Mouse (Mus musculus) cerebellum, adult 11 months (tissue): ENCODE results near the gene Mettl17.
"Not testable (repeated sequence)": the region's sequence is repeated elsewhere in the genome, so short reads cannot be mapped to it uniquely, and the experiment has no call there.

Experiments used
- DNase-seq: peaks from one replicate; pipeline ENCODE4 v3.0.0; 2022

Gene Mettl17

GRCm38 (mm10) chr14:51899351-51899750 lies 14.7 kb downstream of the Mettl17 start:
- DNase-seq: no peak

- peak; percentile 73 for DNase-seq
These were observed 18.4 kb downstream of the Mettl17 start for GRCm38 (mm10) chr14:51902806-51903710.

- no peak for DNase-seq
These were observed 19.1 kb downstream of the Mettl17 start for GRCm38 (mm10) chr14:51903782-51904181.

GRCm38 (mm10) chr14:51904706-51905105 lies 20.1 kb downstream of the Mettl17 start:
- no peak for DNase-seq

DNA sequence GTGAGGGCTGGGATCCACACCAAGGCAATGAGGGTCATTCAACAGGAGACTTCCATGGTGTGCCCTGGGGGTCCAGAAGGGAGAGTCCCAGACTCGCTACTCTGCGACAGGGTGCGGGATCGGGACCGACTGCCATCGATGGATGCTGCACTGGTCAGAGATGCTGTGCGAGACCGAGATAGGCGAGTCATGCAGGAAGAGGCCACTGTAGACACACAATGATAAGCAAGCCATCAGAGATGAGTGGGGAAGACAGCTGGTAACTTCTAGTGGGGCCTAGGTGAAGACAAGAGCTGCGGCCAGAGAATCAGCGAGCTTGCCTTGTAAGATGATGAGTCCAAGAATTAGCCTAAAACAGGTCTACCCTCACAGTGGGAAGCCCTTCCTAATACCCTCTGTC lies 21.5 kb downstream of the Mettl17 start:
- DNase-seq: no peak

- DNase-seq: no peak
These were observed 26.7 kb downstream of the Mettl17 start for GRCm38 (mm10) chr14:51911301-51911700.

DNA sequence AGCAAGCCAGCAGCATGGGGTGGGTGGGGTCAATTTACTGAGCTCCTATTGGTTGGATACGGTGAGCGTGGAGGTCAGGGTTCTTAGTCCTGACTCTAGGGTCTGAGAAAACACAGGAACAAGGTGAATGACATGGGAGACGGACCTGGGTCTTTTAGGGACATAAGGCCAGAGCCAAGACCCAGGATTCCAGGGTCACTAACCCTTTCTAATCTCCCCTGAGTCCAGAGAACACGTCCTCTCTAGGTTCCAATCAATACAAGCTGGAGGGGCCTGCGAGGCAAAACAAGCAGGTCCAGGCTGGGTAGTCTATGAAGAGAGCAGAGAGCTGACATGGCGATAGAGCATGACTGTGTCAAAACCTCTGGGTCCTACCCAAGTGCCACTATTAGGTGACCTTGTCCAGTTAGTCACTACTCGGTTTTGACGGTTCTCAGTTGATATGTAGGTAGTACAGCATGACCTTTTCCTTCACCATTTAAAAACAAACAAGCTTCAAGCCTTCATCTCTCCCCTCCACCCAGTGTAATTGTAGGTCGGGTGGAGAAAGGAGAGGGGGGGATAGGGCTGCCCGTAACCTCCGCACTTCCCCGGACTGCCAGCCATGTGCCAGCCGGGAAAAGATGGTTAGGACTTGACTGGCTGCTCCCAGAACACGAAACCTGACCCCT lies 27.9 kb downstream of the Mettl17 start:
- no peak for DNase-seq

DNA sequence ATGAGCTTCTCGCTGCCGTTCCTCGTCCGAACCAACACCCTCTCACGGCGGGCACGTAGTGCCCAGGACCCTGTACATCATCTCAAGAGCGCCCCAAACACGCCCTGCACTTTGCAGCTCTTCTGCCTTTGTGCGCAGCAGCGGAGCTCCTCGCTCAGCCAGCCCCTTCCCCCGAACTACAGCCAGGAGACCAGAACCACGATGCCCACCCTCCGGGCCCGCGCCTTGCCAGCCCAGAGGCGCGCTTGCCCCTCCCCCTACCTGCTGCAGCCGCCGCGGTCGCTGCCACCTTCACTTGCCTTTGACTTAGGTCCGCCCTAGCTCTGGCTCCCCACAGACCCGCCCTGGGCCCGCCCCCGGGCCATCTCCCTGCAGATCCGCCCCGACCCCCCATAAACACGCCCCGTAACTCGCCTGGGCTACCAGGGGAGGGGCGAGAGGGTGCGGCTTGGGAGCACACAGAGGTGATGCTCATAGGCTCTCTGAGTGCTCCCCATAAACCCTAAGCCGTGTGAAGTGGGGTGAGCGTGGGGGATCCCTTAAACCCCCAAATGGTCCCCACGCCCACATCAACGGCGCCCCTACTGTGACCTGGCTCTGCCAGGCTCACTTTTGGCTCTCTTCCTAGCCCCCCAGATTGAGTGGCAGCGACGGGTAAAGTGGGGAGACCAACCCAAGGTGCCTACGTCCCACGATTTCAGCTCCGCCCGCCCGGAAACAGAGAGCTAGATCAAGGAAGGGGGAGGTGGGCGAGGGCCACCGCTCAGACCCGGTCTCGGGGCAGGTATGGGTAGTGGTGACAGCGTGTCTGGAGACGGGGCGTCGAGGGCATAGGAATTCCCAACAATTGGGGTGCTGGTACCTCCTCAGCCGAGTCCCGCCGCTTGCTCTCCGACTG lies 28.7 kb downstream of the Mettl17 start:
- DNase-seq: peak; percentile 69

GRCm38 (mm10) chr14:51913960-51914762 lies 29.5 kb downstream of the Mettl17 start, which contains the start of gene Ndrg2:
Gene Ndrg2, minus strand, starts transcription at chr14:51914158.
- DNase-seq: peak; percentile 57

GRCm38 (mm10) chr14:51915030-51915429 lies 30.4 kb downstream of the Mettl17 start:
- no peak for DNase-seq

- no peak for DNase-seq
These were observed 31.9 kb downstream of the Mettl17 start for GRCm38 (mm10) chr14:51916539-51916938.

DNA sequence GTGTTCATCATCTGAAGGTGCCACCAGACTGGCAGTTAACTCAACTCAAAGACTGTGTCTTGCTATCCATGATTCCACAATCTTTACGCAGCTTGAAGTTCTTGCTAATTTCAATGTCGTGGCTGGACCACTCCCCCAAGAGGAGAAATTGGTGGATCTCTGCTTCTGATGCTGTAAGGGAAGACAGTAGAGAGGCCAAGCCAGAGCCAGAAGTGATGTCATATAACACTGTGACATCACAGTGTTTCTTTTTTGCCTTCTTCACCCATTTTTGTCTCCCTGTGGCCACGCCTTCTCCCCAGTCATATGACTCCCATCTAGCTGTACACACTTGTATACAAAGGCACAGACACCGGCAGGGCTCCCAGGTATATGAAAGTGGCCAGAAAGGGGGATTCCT lies 33.5 kb downstream of the Mettl17 start, which contains the start of gene Tppp2:
Gene Tppp2, plus strand, starts transcription at position 301 of the 400 bp plus-strand sequence.
- DNase-seq: no peak

GRCm38 (mm10) chr14:51918966-51919365 lies 34.3 kb downstream of the Mettl17 start:
- DNase-seq: no peak

- no peak for DNase-seq
These were observed 37.3 kb downstream of the Mettl17 start for GRCm38 (mm10) chr14:51921759-51922570.

DNA sequence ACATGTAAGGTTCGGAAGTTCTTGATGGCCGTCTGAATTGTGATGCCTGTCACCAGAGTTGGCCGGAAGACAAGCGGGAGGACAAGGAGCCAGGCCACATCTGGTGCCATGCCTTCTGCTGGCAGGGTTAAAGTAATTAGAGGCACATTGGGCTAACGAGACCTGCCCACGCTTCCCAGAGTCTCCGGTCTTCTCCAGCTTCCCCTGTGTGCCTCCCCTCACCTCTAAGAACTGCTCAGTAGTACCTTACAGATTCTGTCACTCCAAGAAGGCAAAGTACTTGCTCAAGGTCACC lies 37.9 kb downstream of the Mettl17 start, which contains the start of gene Rnase13:
Gene Rnase13, minus strand, starts transcription at position 203 of the 295 bp plus-strand sequence.
- DNase-seq: no peak

DNA sequence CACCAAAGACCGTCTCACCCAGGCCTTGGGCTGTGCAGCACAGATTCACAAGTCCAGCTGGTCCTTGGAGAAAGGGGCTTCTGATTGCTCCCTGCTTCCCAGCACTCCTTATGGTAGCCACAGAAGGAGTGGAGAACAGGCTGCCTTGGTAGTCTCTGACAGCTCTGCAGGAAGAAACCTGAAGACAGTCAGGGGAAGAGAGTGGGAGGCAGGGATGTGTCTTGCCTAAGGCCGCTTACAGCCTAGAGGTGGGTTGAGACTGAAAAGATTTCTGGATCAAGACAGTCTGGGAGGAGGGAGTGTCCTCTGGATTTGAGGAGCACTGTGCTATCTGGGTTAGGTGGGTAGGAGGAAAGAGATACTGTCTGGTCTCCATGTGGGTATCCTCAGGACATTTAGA lies 38.3 kb downstream of the Mettl17 start:
- no peak for DNase-seq

GRCm38 (mm10) chr14:51923492-51923891 lies 38.9 kb downstream of the Mettl17 start:
- no peak for DNase-seq

DNA sequence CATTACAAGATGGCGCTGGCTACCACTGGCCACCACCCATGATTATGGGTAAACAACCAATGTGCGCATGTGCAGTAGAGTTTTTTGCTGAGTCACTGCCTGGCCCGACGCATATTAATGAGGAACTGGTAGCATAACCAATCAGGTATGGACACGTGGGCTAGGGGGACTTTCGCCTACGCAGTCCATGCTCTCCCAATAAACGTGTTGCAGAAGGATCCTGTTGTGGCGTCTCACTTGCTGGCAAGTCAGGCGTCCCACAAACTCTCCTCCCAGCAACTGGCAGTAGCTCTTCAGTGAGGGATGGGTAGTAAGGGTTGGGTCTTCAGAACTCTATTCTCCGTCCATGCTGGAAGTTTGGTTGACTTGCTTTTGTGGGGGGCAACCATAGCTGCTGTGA lies 42.3 kb downstream of the Mettl17 start:
- DNase-seq: not testable (repeated sequence)

DNA sequence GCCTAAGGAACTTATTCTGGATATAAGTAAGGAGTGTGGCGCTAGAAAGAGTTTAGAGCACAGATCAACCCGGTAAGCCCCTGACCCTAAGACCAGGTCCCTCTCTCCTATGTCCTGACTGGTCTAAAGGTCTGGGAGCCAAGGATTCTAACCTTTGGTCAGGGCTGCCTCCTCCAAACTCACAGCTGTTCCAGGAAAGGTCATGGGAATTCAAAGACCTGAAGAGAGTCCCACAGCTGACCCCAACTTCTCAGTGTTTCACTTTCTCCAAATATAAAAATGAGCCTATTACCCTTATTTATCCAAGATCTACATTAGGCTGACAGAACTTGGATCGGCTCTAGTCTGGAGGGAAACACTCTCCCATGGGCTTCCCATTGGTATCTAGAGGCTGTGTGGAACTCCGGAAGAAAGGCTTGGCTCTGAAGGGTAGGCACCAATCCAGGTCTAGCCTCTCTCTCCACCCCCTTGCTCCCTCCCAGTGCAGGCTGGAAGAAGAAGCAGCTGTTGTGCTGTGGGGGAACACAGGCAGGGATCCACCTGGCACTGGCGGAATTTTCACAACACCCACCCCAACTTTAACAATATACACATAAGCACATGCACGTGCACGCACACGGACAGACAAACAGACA lies 44.8 kb downstream of the Mettl17 start:
- DNase-seq: no peak

DNA sequence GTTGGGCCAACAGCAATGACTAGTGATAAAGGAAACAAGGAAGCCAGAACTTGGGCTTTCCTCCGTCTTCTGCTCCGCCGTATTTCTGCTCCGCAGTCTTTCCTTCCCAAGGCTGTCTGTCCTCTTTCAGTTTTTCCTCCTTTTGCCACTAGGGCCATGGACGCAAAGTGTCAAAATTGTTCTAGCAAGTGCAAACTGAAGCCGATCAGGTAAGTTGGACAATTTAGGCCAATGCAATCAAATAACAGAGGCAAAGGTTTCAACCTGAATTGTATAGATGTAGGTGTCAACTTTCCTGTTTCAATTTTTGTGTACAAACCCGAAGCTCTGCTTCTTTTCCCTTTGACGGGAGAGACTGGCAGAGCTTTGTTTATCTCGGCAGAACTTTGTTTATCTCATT lies 45.3 kb downstream of the Mettl17 start:
- DNase-seq: no peak

DNA sequence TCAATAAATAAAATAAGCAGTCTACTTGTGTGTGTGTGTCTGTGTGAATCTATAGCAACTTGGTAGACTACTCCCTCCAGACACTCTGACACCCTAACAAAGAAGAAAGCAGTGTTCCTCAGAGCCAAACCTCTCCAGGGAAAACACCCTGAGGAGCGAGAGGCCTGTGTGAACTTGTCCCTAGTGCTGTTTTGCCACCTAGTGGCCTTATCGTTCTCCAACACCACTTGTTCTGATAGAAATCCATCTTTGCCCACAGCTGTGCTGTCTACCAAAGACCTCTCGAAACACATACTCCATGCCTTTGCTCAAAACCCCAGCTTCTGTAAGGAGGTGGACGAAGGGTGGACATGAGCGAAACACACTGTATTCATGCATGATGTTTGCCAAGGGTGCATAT lies 46.2 kb downstream of the Mettl17 start:
- peak; percentile 26 for DNase-seq
